Mouse (Mus musculus): ENCODE data around the gene Sugct. TPM values are rescaled to one million over a fixed set of nuclear protein-coding genes. Genes with fewer than 3 reads are reported as not detected.

Gene Sugct
- polyA plus RNA-seq, 1 experiment from 2014 or later: 9.3 TPM

DNA sequence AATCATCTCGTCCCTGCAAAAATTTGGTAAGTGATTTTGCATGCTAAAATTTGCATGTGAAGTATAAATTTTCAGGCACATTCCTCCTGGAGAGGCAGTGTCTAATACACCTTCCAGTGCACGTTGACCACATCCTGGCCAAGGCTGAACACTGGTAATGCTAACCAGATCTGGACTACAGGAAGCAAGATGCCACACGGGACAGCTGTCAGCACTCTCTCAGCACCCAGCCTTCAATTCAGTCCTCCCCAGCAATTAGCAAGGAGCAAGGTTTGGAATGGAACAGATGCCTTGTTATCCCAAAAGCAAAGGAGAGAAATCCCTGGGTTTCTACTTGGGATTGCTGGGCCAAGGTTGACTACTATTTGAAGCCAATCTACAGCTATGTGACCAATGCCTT, 529.4 kb downstream of the Sugct start:
- Histone ChIP-seq H3K36me3 (ENCODE audit: insufficient read depth, low read length) (no peaks in the 10 kb centered on the region), H3K27me3 (replicated peaks; ENCODE audit: insufficient read depth, low read length) (no peaks in the 10 kb centered on the region), H3K4me2 (replicated peaks; ENCODE audit: low read depth, low read length) (no peak overlapping the region), H3K9me3 (ENCODE audit: low read length) (no peaks in the 10 kb centered on the region), H3K4me3 (ENCODE audit: low read depth, low read length) (no peak overlapping the region), H3K4me1 (ENCODE audit: insufficient read depth, low read depth, low read length) (no peaks in the 10 kb centered on the region), H3K9ac (replicated peaks; ENCODE audit: low read depth) (no peak overlapping the region), H3K27ac (ENCODE audit: low read length) (no peak overlapping the region)
- WGBS: 61% methylated on average over 3 of the region's 3 CpGs
- no peak for ATAC-seq
- DNase-seq (ENCODE audit: low spot score): no peak
- TF ChIP-seq EP300 (IDR thresholded peaks at IDR 0.05) (no peak), CTCF (IDR thresholded peaks at IDR 0.05) (no peak)

DNA sequence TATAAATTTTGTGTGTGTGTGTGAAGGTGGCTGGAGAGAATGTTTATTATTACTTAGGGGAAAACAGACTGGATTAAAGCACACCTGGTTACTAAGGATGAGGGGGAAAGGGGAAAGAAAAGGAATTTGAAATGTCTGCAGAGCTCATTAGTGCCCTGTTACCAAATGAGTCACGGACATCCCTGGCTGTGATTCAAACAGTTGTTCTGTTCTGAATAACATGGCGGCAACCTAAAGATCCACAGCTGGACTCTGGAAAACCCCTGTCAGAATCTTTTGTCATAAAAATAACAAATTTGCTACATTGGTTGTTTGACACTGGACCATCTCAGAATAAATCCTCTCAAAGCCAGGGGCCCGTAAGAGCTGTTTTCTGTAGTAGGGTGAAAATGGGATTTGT, 530.6 kb downstream of the Sugct start:
- Histone ChIP-seq H3K4me3 (ENCODE audit: low read depth, low read length) (no peak overlapping the region), H3K9ac (replicated peaks; ENCODE audit: low read depth) (no peak overlapping the region), H3K27ac (ENCODE audit: low read length) (no peak overlapping the region), H3K36me3 (ENCODE audit: insufficient read depth, low read length) (no peaks in the 10 kb centered on the region), H3K4me1 (ENCODE audit: insufficient read depth, low read depth, low read length) (no peaks in the 10 kb centered on the region), H3K27me3 (replicated peaks; ENCODE audit: insufficient read depth, low read length) (no peaks in the 10 kb centered on the region), H3K4me2 (replicated peaks; ENCODE audit: low read depth, low read length) (no peak overlapping the region), H3K9me3 (ENCODE audit: low read length) (no peaks in the 10 kb centered on the region)
- ATAC-seq (no peak), DNase-seq (ENCODE audit: low spot score) (no peak)
- WGBS: 74% methylated on average over 3 of the region's 3 CpGs
- TF ChIP-seq CTCF (IDR thresholded peaks at IDR 0.05) (no peak), EP300 (IDR thresholded peaks at IDR 0.05) (no peak)

DNA sequence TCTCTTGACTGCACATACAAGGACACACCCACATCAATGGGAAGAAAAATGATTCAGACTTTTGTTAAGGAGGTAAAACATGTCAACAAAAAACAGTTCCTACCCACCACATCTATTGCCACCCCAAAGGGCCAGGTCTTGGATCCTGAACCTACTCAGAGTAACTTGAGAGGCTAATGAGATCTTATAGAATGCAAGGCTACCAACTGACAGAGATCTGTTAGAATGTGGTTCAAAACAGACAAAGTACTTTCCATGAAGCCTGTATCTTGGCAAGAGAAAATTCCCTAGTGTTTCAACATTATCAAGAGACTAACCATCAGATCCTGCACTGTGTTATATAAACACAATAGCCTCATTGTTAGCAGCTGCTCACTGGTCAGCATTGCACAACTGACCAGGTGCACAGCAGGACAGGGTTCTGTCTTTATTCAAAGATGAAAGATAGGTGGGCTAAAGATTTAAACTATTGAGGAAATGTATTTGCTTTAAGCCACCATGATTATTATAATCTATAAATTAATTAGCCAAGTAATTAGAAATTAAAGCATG, 548.8 kb downstream of the Sugct start:
- DNase-seq (ENCODE audit: low spot score): no peak
- TF ChIP-seq EP300 (IDR thresholded peaks at IDR 0.05) (no peak), CTCF (IDR thresholded peaks at IDR 0.05) (no peak)
- Histone ChIP-seq H3K27ac (ENCODE audit: low read length) (no peak overlapping the region), H3K4me3 (ENCODE audit: low read depth, low read length) (no peak overlapping the region), H3K9me3 (ENCODE audit: low read length) (no peaks in the 10 kb centered on the region), H3K9ac (replicated peaks; ENCODE audit: low read depth) (no peak overlapping the region), H3K4me2 (replicated peaks; ENCODE audit: low read depth, low read length) (no peak overlapping the region), H3K36me3 (ENCODE audit: insufficient read depth, low read length) (no peaks in the 10 kb centered on the region), H3K4me1 (ENCODE audit: insufficient read depth, low read depth, low read length) (no peaks in the 10 kb centered on the region; the same call in 1 of the 2 replicates), H3K27me3 (replicated peaks; ENCODE audit: insufficient read depth, low read length) (no peaks in the 10 kb centered on the region)
- ATAC-seq: no peak

DNA sequence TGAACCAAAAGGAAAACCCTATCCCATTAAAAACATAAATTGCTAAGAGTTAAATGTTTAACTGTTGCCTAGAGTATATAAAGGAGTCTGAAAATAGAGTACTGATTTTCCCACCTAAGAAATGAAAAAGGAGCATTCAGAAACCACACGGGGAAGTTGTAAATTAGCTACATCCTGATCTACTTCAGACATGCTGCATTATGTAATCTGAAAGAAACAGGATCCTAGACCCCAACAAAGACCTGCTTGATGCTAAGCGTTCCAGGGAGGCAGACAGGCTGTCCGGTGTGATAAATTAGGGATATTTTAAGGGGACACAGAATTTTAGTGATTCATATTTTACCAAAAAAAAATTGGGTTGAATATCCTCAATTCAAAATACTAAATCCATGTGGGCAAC, 579.3 kb downstream of the Sugct start:
- 44% methylated on average over 3 of the region's 3 CpGs for WGBS
- no peak overlapping the region for H3K4me2 ChIP-seq (replicated peaks; ENCODE audit: low read depth, low read length)
- H3K4me1 ChIP-seq (ENCODE audit: insufficient read depth, low read depth, low read length): no peaks in the 10 kb centered on the region
- ATAC-seq (no peak), DNase-seq (ENCODE audit: low spot score) (no peak)
- no peaks in the 10 kb centered on the region for H3K27me3 ChIP-seq (replicated peaks; ENCODE audit: insufficient read depth, low read length)
- H3K36me3 ChIP-seq (ENCODE audit: insufficient read depth, low read length): no peaks in the 10 kb centered on the region
- H3K4me3 ChIP-seq (ENCODE audit: low read depth, low read length): no peak overlapping the region
- no peaks in the 10 kb centered on the region for H3K9me3 ChIP-seq (ENCODE audit: low read length)
- H3K27ac ChIP-seq (ENCODE audit: low read length): no peak overlapping the region
- no peak overlapping the region for H3K9ac ChIP-seq (replicated peaks; ENCODE audit: low read depth)
- TF ChIP-seq CTCF (IDR thresholded peaks at IDR 0.05): no peak
- TF ChIP-seq EP300 (IDR thresholded peaks at IDR 0.05): no peak

DNA sequence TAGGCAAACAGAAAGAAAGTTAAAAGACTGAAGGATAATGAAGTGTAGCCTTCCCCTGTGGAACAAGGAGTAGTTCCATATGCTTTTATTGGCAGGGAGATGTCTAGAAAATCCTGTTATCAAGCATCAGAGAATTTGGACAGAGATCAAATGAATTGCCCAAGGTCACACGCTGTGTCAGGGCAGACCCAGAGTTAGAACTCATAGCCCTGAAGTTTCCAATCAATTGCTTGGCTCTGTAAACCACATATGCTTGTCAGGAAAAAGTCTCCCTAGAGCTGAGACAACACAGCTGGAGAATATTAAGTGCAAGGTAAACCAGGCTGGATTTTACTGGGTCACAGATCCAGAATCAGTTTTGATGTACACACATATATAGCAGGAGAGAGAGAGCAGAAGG, 593.0 kb downstream of the Sugct start:
- DNase-seq (ENCODE audit: low spot score) (no peak), ATAC-seq (no peak)
- TF ChIP-seq EP300 (IDR thresholded peaks at IDR 0.05) (no peak), CTCF (IDR thresholded peaks at IDR 0.05) (no peak)

DNA sequence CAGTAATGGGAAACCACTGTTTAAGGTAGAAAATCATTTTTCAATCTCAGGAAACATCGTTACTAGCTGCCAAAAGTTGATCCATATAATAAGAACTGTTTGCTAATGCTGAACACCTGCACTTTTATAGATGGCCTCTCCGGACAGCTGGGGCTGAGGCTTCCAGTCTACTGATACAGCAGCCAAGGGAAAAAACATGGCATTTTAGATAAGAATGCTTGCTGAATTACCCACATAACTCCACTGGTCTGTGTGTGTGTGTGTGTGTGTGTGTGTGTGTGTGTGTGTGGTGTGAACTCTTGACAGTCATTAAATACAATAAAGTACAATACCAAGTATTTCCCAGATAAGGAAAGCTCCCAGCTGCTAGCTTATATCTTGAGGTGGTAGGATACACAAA, 608.8 kb downstream of the Sugct start:
- no peak for TF ChIP-seq CTCF (IDR thresholded peaks at IDR 0.05)
- no peak for TF ChIP-seq EP300 (IDR thresholded peaks at IDR 0.05)

More for the DNA sequence above, 593.0 kb downstream of the Sugct start:
- Histone ChIP-seq H3K27ac (ENCODE audit: low read length) (no peak overlapping the region), H3K36me3 (ENCODE audit: insufficient read depth, low read length) (no peaks in the 10 kb centered on the region), H3K4me3 (ENCODE audit: low read depth, low read length) (no peak overlapping the region), H3K4me1 (ENCODE audit: insufficient read depth, low read depth, low read length) (no peaks in the 10 kb centered on the region), H3K4me2 (replicated peaks; ENCODE audit: low read depth, low read length) (no peak overlapping the region), H3K9ac (replicated peaks; ENCODE audit: low read depth) (no peak overlapping the region), H3K9me3 (ENCODE audit: low read length) (no peaks in the 10 kb centered on the region), H3K27me3 (replicated peaks; ENCODE audit: insufficient read depth, low read length) (no peaks in the 10 kb centered on the region)
- WGBS: 68% methylated on average over 1 of the region's 1 CpGs

DNA sequence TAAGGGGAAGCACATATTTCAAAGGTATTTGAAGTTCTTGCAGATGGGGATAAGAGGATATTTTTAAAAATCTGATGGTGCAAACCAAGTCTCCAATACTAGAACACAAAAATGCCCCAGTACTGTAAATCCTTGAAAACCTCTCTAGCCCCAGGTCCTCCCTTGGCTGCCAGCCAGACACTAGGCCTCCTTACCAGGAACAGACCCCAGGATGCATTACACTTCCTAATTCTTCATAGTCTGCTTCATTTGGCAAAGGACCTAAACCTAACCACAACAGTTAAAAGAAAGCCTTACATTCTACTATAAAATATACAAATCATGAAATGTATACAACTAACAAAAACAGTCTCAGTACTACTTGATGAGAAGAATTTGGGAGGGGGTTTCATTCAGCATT, 609.2 kb downstream of the Sugct start:
- Histone ChIP-seq H3K4me1 (ENCODE audit: insufficient read depth, low read depth, low read length) (no peaks in the 10 kb centered on the region), H3K9me3 (ENCODE audit: low read length) (no peaks in the 10 kb centered on the region), H3K27ac (ENCODE audit: low read length) (no peak overlapping the region), H3K4me2 (replicated peaks; ENCODE audit: low read depth, low read length) (no peak overlapping the region), H3K9ac (replicated peaks; ENCODE audit: low read depth) (no peak overlapping the region), H3K36me3 (ENCODE audit: insufficient read depth, low read length) (no peaks in the 10 kb centered on the region), H3K4me3 (ENCODE audit: low read depth, low read length) (no peak overlapping the region), H3K27me3 (replicated peaks; ENCODE audit: insufficient read depth, low read length) (no peaks in the 10 kb centered on the region)
- DNase-seq (ENCODE audit: low spot score): peak; percentile 16
- TF ChIP-seq EP300 (IDR thresholded peaks at IDR 0.05): no peak
- TF ChIP-seq CTCF (IDR thresholded peaks at IDR 0.05): no peak
- ATAC-seq: no peak

More for the DNA sequence above, 608.8 kb downstream of the Sugct start:
- H3K9ac ChIP-seq (replicated peaks; ENCODE audit: low read depth): no peak overlapping the region
- no peaks in the 10 kb centered on the region for H3K27me3 ChIP-seq (replicated peaks; ENCODE audit: insufficient read depth, low read length)
- no peak for DNase-seq (ENCODE audit: low spot score)
- no peak overlapping the region for H3K27ac ChIP-seq (ENCODE audit: low read length)
- WGBS: 28% methylated on average over 2 of the region's 2 CpGs
- no peak for ATAC-seq
- no peak overlapping the region for H3K4me3 ChIP-seq (ENCODE audit: low read depth, low read length)
- no peak overlapping the region for H3K4me2 ChIP-seq (replicated peaks; ENCODE audit: low read depth, low read length)
- H3K9me3 ChIP-seq (ENCODE audit: low read length): no peaks in the 10 kb centered on the region
- no peaks in the 10 kb centered on the region for H3K36me3 ChIP-seq (ENCODE audit: insufficient read depth, low read length)
- H3K4me1 ChIP-seq (ENCODE audit: insufficient read depth, low read depth, low read length): no peaks in the 10 kb centered on the region
